Mouse (Mus musculus): ENCODE data around the gene Zpbp2.

GRCm38 (mm10) chr11:98568326-98568725, 17.4 kb downstream of the Zpbp2 start:
- TF ChIP-seq POLR2A (IDR thresholded peaks at IDR 0.05; ENCODE audit: borderline replicate concordance, insufficient read depth, low read length) (no peak), CTCF (IDR thresholded peaks at IDR 0.05; ENCODE audit: borderline replicate concordance, insufficient read depth, low read depth, low read length) (no peak)
